Mouse (Mus musculus) midbrain, embryonic 10.5 days (tissue): ENCODE data around the gene Rims1. TPM values are rescaled to one million over a fixed set of nuclear protein-coding genes. Genes with fewer than 3 reads are reported as not detected.

ENCODE experiments used
- DNase-seq: peaks from one replicate; pipeline ENCODE4 v3.0.0-alpha.2; 2017; ENCODE audit warnings: low spot score
- H3K27ac ChIP-seq: fragments of 300-500 bp; sonication (generic); replicated peaks from 2 replicates; pipeline ENCODE4 v1.5.1; 2016; ENCODE audit warnings: mild to moderate bottlenecking
- H3K27me3 ChIP-seq: fragments of 300-500 bp; sonication (generic); 2 replicates; pipeline ENCODE4 v1.6.1; 2016; ENCODE audit warnings: low read depth, mild to moderate bottlenecking; ENCODE audit not compliant: poor library complexity, severe bottlenecking
- H3K36me3 ChIP-seq: fragments of 300-500 bp; sonication (generic); 2 replicates; pipeline ENCODE4 v1.6.1; 2016; ENCODE audit warnings: mild to moderate bottlenecking, moderate library complexity
- H3K4me1 ChIP-seq: fragments of 300-500 bp; sonication (generic); 2 replicates; pipeline ENCODE4 v1.6.1; 2016
- H3K4me3 ChIP-seq: fragments of 300-500 bp; sonication (generic); 2 replicates; pipeline ENCODE4 v1.5.1; 2016; ENCODE audit warnings: mild to moderate bottlenecking, moderate library complexity
- H3K9me3 ChIP-seq: fragments of 300-500 bp; sonication (generic); replicated peaks from 2 replicates; pipeline ENCODE4 v1.6.1; 2016; ENCODE audit warnings: mild to moderate bottlenecking
- WGBS: fragments of 180-500 bp; shearing (Covaris S2); methylation state at CpG from one replicate; pipeline ENCODE4 v1.1.7; 2016; 5-methylcytosine and 5-hydroxymethylcytosine counted together
- polyA plus RNA-seq: library from polyadenylated mRNA; unstranded; fragments of >200 nt; fragmentation: Nextera tagmentation; extraction: Ambion mirVana; gene quantifications from 2 replicates; pipeline ENCODE4 v1.2.1, GENCODE M21; 2016

Rims1 gene
- polyA plus RNA-seq, 1 experiment from 2014 or later: 1.2 TPM

GRCm38 (mm10) chr1:22386361-22386760 is 419.4 kb downstream of the Rims1 start:
- Histone ChIP-seq H3K27ac (no peak overlapping the region), H3K9me3 (no peaks in the 10 kb centered on the region), H3K36me3 (no peaks in the 10 kb centered on the region), H3K27me3 (no peaks in the 10 kb centered on the region), H3K4me1 (no peaks in the 10 kb centered on the region), H3K4me3 (no peak overlapping the region)
- DNase-seq: no peak
- WGBS: 65% methylated on average over 3 of the region's 3 CpGs

- H3K4me3 ChIP-seq: no peak overlapping the region
- no peaks in the 10 kb centered on the region for H3K4me1 ChIP-seq
- WGBS: 74% methylated on average over 5 of the region's 5 CpGs
- H3K27ac ChIP-seq: no peak overlapping the region
- DNase-seq: no peak
- no peaks in the 10 kb centered on the region for H3K36me3 ChIP-seq
- H3K9me3 ChIP-seq: no peaks in the 10 kb centered on the region
- H3K27me3 ChIP-seq: no peaks in the 10 kb centered on the region
Measured at GRCm38 (mm10) chr1:22377652-22378051, 428.1 kb downstream of the Rims1 start.

GRCm38 (mm10) chr1:22377062-22377461 is 428.7 kb downstream of the Rims1 start:
- no peak overlapping the region for H3K27ac ChIP-seq

GRCm38 (mm10) chr1:22356209-22356608 is 449.6 kb downstream of the Rims1 start:
- Histone ChIP-seq H3K9me3 (no peaks in the 10 kb centered on the region), H3K27me3 (no peaks in the 10 kb centered on the region), H3K4me1 (no peaks in the 10 kb centered on the region), H3K36me3 (no peaks in the 10 kb centered on the region), H3K4me3 (no peak overlapping the region), H3K27ac (no peak overlapping the region)
- 86% methylated on average over 2 of the region's 2 CpGs for WGBS
- no peak for DNase-seq

More at GRCm38 (mm10) chr1:22377062-22377461, 428.7 kb downstream of the Rims1 start:
- Histone ChIP-seq H3K36me3 (no peaks in the 10 kb centered on the region), H3K4me1 (no peaks in the 10 kb centered on the region), H3K27me3 (no peaks in the 10 kb centered on the region), H3K4me3 (no peak overlapping the region), H3K9me3 (no peaks in the 10 kb centered on the region)
- no peak for DNase-seq
- WGBS: 65% methylated on average over 6 of the region's 6 CpGs

GRCm38 (mm10) chr1:22353687-22354086 is 452.1 kb downstream of the Rims1 start:
- Histone ChIP-seq H3K36me3 (no peaks in the 10 kb centered on the region), H3K4me3 (no peak overlapping the region), H3K27ac (no peak overlapping the region), H3K27me3 (no peaks in the 10 kb centered on the region), H3K9me3 (no peaks in the 10 kb centered on the region), H3K4me1 (no peaks in the 10 kb centered on the region)
- 82% methylated on average over 4 of the region's 4 CpGs for WGBS
- no peak for DNase-seq

- no peak for DNase-seq
- 90% methylated on average over 9 of the region's 9 CpGs for WGBS
- no peaks in the 10 kb centered on the region for H3K36me3 ChIP-seq
- H3K9me3 ChIP-seq: no peaks in the 10 kb centered on the region
- H3K27ac ChIP-seq: no peak overlapping the region
- no peak overlapping the region for H3K4me3 ChIP-seq
- no peaks in the 10 kb centered on the region for H3K4me1 ChIP-seq
- H3K27me3 ChIP-seq: no peaks in the 10 kb centered on the region
Measured at GRCm38 (mm10) chr1:22338914-22339313, 466.9 kb downstream of the Rims1 start.

- 39% methylated on average over 6 of the region's 6 CpGs for WGBS
- Histone ChIP-seq H3K9me3 (no peaks in the 10 kb centered on the region), H3K27ac (peak overlapping the region; percentile 7; the same call in 1 of the 2 replicates), H3K4me1 (peaks cover 13% of the 10 kb centered on the region), H3K4me3 (no peak overlapping the region), H3K36me3 (no peaks in the 10 kb centered on the region), H3K27me3 (no peaks in the 10 kb centered on the region)
- no peak for DNase-seq
Measured at GRCm38 (mm10) chr1:22320941-22321676, 484.7 kb downstream of the Rims1 start.

- H3K4me3 ChIP-seq: no peak overlapping the region
- no peak for DNase-seq
- peaks cover 13% of the 10 kb centered on the region for H3K4me1 ChIP-seq
- no peaks in the 10 kb centered on the region for H3K36me3 ChIP-seq
- 19% methylated on average over 2 of the region's 2 CpGs for WGBS
- H3K27me3 ChIP-seq: no peaks in the 10 kb centered on the region
- no peak overlapping the region for H3K27ac ChIP-seq
- H3K9me3 ChIP-seq: no peaks in the 10 kb centered on the region
Measured at GRCm38 (mm10) chr1:22315537-22315936, 490.3 kb downstream of the Rims1 start.

GRCm38 (mm10) chr1:22311471-22311870 is 494.3 kb downstream of the Rims1 start:
- Histone ChIP-seq H3K27me3 (no peaks in the 10 kb centered on the region), H3K36me3 (no peaks in the 10 kb centered on the region), H3K27ac (no peak overlapping the region), H3K4me3 (no peak overlapping the region), H3K4me1 (peaks cover 9% of the 10 kb centered on the region), H3K9me3 (no peaks in the 10 kb centered on the region)
- WGBS: 80% methylated on average over 7 of the region's 7 CpGs
- no peak for DNase-seq

- no peak for DNase-seq
- Histone ChIP-seq H3K4me3 (no peak overlapping the region), H3K27me3 (no peaks in the 10 kb centered on the region), H3K9me3 (no peaks in the 10 kb centered on the region), H3K4me1 (0 out of 2 replicates have a peak, but pooled peaks cover under 1% of the 10 kb centered on the region), H3K36me3 (no peaks in the 10 kb centered on the region), H3K27ac (no peak overlapping the region)
- WGBS: 86% methylated on average over 5 of the region's 5 CpGs
Measured at GRCm38 (mm10) chr1:22306519-22306918, 499.3 kb downstream of the Rims1 start.

GRCm38 (mm10) chr1:22305932-22306331 is 499.9 kb downstream of the Rims1 start:
- no peak overlapping the region for H3K27ac ChIP-seq
- no peaks in the 10 kb centered on the region for H3K27me3 ChIP-seq
- H3K36me3 ChIP-seq: no peaks in the 10 kb centered on the region
- no peak overlapping the region for H3K4me3 ChIP-seq
- no peaks in the 10 kb centered on the region for H3K9me3 ChIP-seq
- DNase-seq: no peak
- WGBS: 83% methylated on average over 1 of the region's 1 CpGs
- no peaks in the 10 kb centered on the region for H3K4me1 ChIP-seq

- WGBS: 2% methylated on average over 3 of the region's 3 CpGs
- no peaks in the 10 kb centered on the region for H3K27me3 ChIP-seq
- no peaks in the 10 kb centered on the region for H3K36me3 ChIP-seq
- no peak overlapping the region for H3K27ac ChIP-seq
- no peak overlapping the region for H3K4me3 ChIP-seq
- H3K9me3 ChIP-seq: no peaks in the 10 kb centered on the region
- H3K4me1 ChIP-seq: peaks cover 11% of the 10 kb centered on the region
- DNase-seq: no peak
Measured at GRCm38 (mm10) chr1:22293953-22294352, 511.8 kb downstream of the Rims1 start.

- H3K9me3 ChIP-seq: no peaks in the 10 kb centered on the region
- WGBS: 83% methylated on average over 2 of the region's 2 CpGs
Measured at GRCm38 (mm10) chr1:22293310-22293709, 512.5 kb downstream of the Rims1 start.

More at GRCm38 (mm10) chr1:22293310-22293709, 512.5 kb downstream of the Rims1 start:
- Histone ChIP-seq H3K27me3 (no peaks in the 10 kb centered on the region), H3K4me3 (no peak overlapping the region), H3K27ac (no peak overlapping the region), H3K36me3 (no peaks in the 10 kb centered on the region), H3K4me1 (peaks cover 11% of the 10 kb centered on the region)
- DNase-seq: no peak
